Mouse (Mus musculus): ENCODE measurements around the gene Wnt11.

DNA sequence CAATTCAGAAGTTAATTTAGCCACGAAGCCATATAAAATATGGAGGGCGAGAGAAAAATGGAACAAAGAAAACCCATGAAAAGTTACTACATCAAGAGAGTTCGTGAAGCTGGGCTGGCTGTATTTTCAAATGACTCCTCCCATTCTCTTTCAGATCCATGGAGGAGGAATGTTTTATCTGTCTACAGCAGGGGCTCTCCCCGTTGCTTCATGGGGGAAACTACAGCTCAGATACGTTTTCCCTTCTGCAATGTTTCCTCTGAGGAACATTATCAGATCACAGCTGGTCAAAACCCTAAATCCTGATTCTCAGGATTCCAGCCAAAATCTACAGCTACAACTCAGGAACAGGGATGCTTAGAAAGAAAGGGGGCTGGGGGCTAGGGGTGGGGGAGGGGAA is 59.9 kb downstream of the Wnt11 start:
- TF ChIP-seq CTCF (IDR thresholded peaks at IDR 0.05; ENCODE audit: control insufficient read depth, insufficient read depth, insufficient replicate concordance, low read depth, low read length) = no peak
- no peak for TF ChIP-seq POLR2A (IDR thresholded peaks at IDR 0.05; ENCODE audit: control insufficient read depth, low read depth, low read length)

Measured in testis, adult 2 months (tissue).